Mouse (Mus musculus): ENCODE data around the gene Il2rb. TPM values are rescaled to one million over a fixed set of nuclear protein-coding genes. Genes with fewer than 3 reads are reported as not detected.

The Il2rb gene
- polyA plus RNA-seq, 1 experiment, result 63.5 TPM

- peaks cover 7% of the 10 kb centered on the region; the same call in 1 of the 2 replicates for H3K4me1 ChIP-seq (ENCODE audit: control insufficient read depth, insufficient read depth, insufficient read length)
- H3K27me3 ChIP-seq (ENCODE audit: control insufficient read depth, insufficient read depth, low read length), result no peaks in the 10 kb centered on the region
- no peak for DNase-seq (ENCODE audit: low read depth in 1 of 2, low spot score in 2 of 2)
- TF ChIP-seq CTCF (IDR thresholded peaks at IDR 0.05; ENCODE audit: extremely low read depth, insufficient read depth, insufficient read length, insufficient replicate concordance), result no peak
- no peak for TF ChIP-seq POLR2A (IDR thresholded peaks at IDR 0.05; ENCODE audit: low read depth, low read length)
- no peaks in the 10 kb centered on the region for H3K36me3 ChIP-seq (ENCODE audit: control insufficient read depth, insufficient read depth, low read length)
- 86% methylated on average over 3 of the region's 3 CpGs for WGBS
- peak overlapping the region; percentile 72 for H3K27ac ChIP-seq (ENCODE audit: insufficient read depth, low read length)
- no peak overlapping the region for H3K4me3 ChIP-seq (ENCODE audit: extremely low read depth, insufficient read depth, insufficient read length)
Measured at GRCm38 (mm10) chr15:78530141-78530540, 35.1 kb upstream of the Il2rb start.

DNA sequence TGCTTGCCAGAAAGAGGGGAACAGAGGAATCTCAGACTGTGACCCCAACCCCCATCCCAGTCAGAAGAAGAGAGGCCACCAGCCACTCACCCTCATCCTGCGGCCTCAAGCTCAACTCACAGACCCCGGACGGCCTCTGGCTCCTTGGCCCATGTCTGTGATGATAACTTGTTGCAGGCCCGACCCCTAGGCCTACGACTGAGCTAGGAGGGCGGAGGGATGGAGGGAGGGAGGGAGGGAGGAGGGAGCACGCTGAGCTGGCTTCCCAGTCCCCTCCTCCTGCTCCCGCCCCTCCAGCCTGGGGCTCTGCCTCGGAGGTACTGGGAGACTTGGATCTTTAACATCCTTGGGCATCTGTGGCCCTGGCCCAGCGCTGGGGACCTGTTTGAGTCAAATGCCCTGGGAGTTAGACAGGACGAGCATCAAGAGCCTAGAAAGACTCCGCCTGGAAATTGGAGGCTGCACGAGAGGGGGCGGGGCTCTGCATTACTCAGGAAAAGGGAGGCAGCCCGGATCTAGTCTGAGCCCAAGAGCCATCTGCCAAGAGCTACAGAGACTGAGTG lies 34.4 kb upstream of the Il2rb start:
- Histone ChIP-seq H3K27ac (ENCODE audit: insufficient read depth, low read length) (peak overlapping the region; percentile 72), H3K36me3 (ENCODE audit: control insufficient read depth, insufficient read depth, low read length) (no peaks in the 10 kb centered on the region), H3K27me3 (ENCODE audit: control insufficient read depth, insufficient read depth, low read length) (no peaks in the 10 kb centered on the region), H3K4me3 (ENCODE audit: extremely low read depth, insufficient read depth, insufficient read length) (peak overlapping the region; percentile 33; the same call in 1 of the 2 replicates), H3K4me1 (ENCODE audit: control insufficient read depth, insufficient read depth, insufficient read length) (peaks cover 7% of the 10 kb centered on the region; the same call in 1 of the 2 replicates)
- DNase-seq (ENCODE audit: low read depth in 1 of 2, low spot score in 2 of 2), result no peak
- WGBS, result 57% methylated on average over 15 of the region's 15 CpGs
- TF ChIP-seq POLR2A (IDR thresholded peaks at IDR 0.05; ENCODE audit: low read depth, low read length), result no peak

GRCm38 (mm10) chr15:78528726-78529411 lies 33.8 kb upstream of the Il2rb start:
- no peaks in the 10 kb centered on the region for H3K27me3 ChIP-seq (ENCODE audit: control insufficient read depth, insufficient read depth, low read length)
- H3K4me3 ChIP-seq (ENCODE audit: extremely low read depth, insufficient read depth, insufficient read length), result peak overlapping the region; percentile 33; the same call in 1 of the 2 replicates
- WGBS, result 14% methylated on average over 11 of the region's 11 CpGs
- DNase-seq (ENCODE audit: low read depth in 1 of 2, low spot score in 2 of 2), result peak in 1 of 2 experiments; percentile 23
- H3K4me1 ChIP-seq (ENCODE audit: control insufficient read depth, insufficient read depth, insufficient read length), result peaks cover 7% of the 10 kb centered on the region; the same call in 1 of the 2 replicates
- no peaks in the 10 kb centered on the region for H3K36me3 ChIP-seq (ENCODE audit: control insufficient read depth, insufficient read depth, low read length)
- no peak for TF ChIP-seq POLR2A (IDR thresholded peaks at IDR 0.05; ENCODE audit: low read depth, low read length)
- no peak for TF ChIP-seq CTCF (IDR thresholded peaks at IDR 0.05; ENCODE audit: extremely low read depth, insufficient read depth, insufficient read length, insufficient replicate concordance)
- peak overlapping the region; percentile 71 for H3K27ac ChIP-seq (ENCODE audit: insufficient read depth, low read length)

DNA sequence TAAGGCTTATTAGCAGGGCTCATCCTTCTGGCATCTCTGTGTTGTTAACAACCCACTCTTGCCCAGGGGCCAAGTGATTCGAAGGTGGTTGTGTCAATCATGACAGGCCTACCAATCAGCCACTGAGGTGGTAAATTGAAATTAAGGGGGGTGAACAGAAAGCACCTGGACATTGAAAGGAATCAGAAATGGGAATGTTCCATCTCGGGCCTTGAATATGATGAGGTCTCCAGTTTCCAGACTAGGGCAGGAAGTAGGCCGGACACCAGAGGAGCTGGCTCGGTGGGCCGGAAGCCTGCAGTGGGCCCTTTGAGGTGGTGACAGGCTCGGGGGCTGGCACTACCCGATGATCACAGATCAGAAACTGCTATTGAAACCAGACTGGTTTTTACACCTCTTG lies 32.9 kb upstream of the Il2rb start:
- peak; percentile 45 to 55 for DNase-seq (ENCODE audit: low read depth in 1 of 2, low spot score in 2 of 2)
- TF ChIP-seq POLR2A (IDR thresholded peaks at IDR 0.05; ENCODE audit: low read depth, low read length) (no peak), CTCF (IDR thresholded peaks at IDR 0.05; ENCODE audit: extremely low read depth, insufficient read depth, insufficient read length, insufficient replicate concordance) (no peak)
- H3K27me3 ChIP-seq (ENCODE audit: control insufficient read depth, insufficient read depth, low read length), result no peaks in the 10 kb centered on the region
- H3K4me3 ChIP-seq (ENCODE audit: extremely low read depth, insufficient read depth, insufficient read length), result no peak overlapping the region
- no peaks in the 10 kb centered on the region for H3K36me3 ChIP-seq (ENCODE audit: control insufficient read depth, insufficient read depth, low read length)
- WGBS, result 19% methylated on average over 7 of the region's 7 CpGs
- peaks cover 7% of the 10 kb centered on the region; the same call in 1 of the 2 replicates for H3K4me1 ChIP-seq (ENCODE audit: control insufficient read depth, insufficient read depth, insufficient read length)
- peak overlapping the region; percentile 55 for H3K27ac ChIP-seq (ENCODE audit: insufficient read depth, low read length)

- H3K4me1 ChIP-seq (ENCODE audit: control insufficient read depth, insufficient read depth, insufficient read length), result peaks cover 11% of the 10 kb centered on the region
- H3K36me3 ChIP-seq (ENCODE audit: control insufficient read depth, insufficient read depth, low read length), result no peaks in the 10 kb centered on the region
- TF ChIP-seq POLR2A (IDR thresholded peaks at IDR 0.05; ENCODE audit: low read depth, low read length) (no peak), CTCF (IDR thresholded peaks at IDR 0.05; ENCODE audit: extremely low read depth, insufficient read depth, insufficient read length, insufficient replicate concordance) (no peak)
- no peak overlapping the region for H3K4me3 ChIP-seq (ENCODE audit: extremely low read depth, insufficient read depth, insufficient read length)
- 94% methylated on average over 5 of the region's 5 CpGs for WGBS
- no peaks in the 10 kb centered on the region for H3K27me3 ChIP-seq (ENCODE audit: control insufficient read depth, insufficient read depth, low read length)
- no peak overlapping the region for H3K27ac ChIP-seq (ENCODE audit: insufficient read depth, low read length)
- no peak for DNase-seq (ENCODE audit: low read depth in 1 of 2, low spot score in 2 of 2)
Measured at GRCm38 (mm10) chr15:78524163-78524562, 29.1 kb upstream of the Il2rb start.

DNA sequence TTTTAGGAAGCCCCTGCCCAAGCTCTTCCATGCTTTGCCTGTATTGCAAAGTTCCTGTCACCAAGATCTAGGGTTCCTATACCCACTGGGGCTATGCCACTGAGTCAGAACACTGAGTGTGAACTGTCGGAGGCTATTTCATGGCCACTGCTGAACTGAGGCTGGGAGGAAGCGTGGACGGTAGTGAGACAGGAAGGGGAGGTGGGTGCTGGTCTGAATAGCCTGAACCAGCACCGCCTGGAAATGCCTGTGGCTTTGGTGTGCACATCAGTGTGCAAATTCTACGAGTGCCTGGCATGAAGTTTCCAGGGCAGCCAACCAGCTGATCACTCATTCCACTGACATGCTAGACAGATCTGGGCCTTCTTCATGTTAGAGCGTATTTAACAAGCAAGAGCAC lies 26.8 kb upstream of the Il2rb start:
- Histone ChIP-seq H3K4me3 (ENCODE audit: extremely low read depth, insufficient read depth, insufficient read length) (no peak overlapping the region), H3K27me3 (ENCODE audit: control insufficient read depth, insufficient read depth, low read length) (no peaks in the 10 kb centered on the region), H3K27ac (ENCODE audit: insufficient read depth, low read length) (no peak overlapping the region), H3K4me1 (ENCODE audit: control insufficient read depth, insufficient read depth, insufficient read length) (peaks cover 13% of the 10 kb centered on the region), H3K36me3 (ENCODE audit: control insufficient read depth, insufficient read depth, low read length) (no peaks in the 10 kb centered on the region)
- TF ChIP-seq CTCF (IDR thresholded peaks at IDR 0.05; ENCODE audit: extremely low read depth, insufficient read depth, insufficient read length, insufficient replicate concordance) (no peak), POLR2A (IDR thresholded peaks at IDR 0.05; ENCODE audit: low read depth, low read length) (no peak)
- DNase-seq (ENCODE audit: low read depth in 1 of 2, low spot score in 2 of 2), result no peak
- 44% methylated on average over 6 of the region's 6 CpGs for WGBS

DNA sequence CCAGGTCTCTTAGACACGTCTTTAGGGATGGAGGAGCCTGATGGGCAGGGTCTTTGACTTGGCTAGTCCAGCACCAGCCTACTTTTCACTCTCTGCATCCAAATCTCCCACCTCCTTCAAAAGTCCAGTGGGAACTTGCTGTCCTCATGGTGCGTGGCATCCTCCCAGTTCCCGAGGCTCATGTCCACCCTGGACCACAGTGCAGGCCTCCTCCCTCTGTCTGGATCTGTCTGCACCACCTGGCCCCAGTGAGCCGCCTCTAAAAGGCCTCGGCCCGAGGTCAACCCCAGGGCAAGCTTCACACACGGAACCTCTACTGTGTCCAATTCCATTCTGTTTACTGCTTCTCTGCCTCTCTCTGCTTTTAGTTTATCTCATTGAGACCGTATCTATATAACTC lies 26.3 kb upstream of the Il2rb start:
- H3K4me3 ChIP-seq (ENCODE audit: extremely low read depth, insufficient read depth, insufficient read length), result no peak overlapping the region
- TF ChIP-seq CTCF (IDR thresholded peaks at IDR 0.05; ENCODE audit: extremely low read depth, insufficient read depth, insufficient read length, insufficient replicate concordance), result no peak
- TF ChIP-seq POLR2A (IDR thresholded peaks at IDR 0.05; ENCODE audit: low read depth, low read length), result no peak
- no peaks in the 10 kb centered on the region for H3K27me3 ChIP-seq (ENCODE audit: control insufficient read depth, insufficient read depth, low read length)
- WGBS, result 88% methylated on average over 8 of the region's 8 CpGs
- no peak for DNase-seq (ENCODE audit: low read depth in 1 of 2, low spot score in 2 of 2)
- H3K4me1 ChIP-seq (ENCODE audit: control insufficient read depth, insufficient read depth, insufficient read length), result peaks cover 13% of the 10 kb centered on the region
- H3K36me3 ChIP-seq (ENCODE audit: control insufficient read depth, insufficient read depth, low read length), result no peaks in the 10 kb centered on the region
- H3K27ac ChIP-seq (ENCODE audit: insufficient read depth, low read length), result no peak overlapping the region
